Mouse (Mus musculus): ENCODE measurements around the gene Cnnm4. TPM values are rescaled to one million over a fixed set of nuclear protein-coding genes. Genes with fewer than 3 reads are reported as not detected.

Cnnm4 gene
- polyA plus RNA-seq, 1 experiment from 2014 or later = 14.1 TPM

DNA sequence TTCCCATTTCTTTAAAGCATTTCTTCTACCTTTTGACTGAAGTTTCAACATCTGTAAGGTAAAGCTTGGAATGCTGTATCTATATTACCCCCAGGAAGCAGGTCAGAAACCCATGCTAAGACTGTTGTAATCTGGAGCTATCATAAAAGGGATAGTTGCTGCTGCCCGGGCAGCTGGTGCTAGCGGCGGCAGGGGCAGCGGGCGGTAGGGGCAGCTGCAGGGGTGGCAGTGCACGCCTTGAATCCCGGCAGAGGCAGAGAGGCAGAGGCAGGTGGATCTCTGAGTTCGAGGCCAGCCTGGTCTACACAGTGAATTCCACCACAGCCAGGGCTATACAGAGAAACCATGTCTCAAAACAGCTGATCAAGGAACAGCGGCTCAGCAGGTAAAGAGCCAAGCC, 71.5 kb downstream of the Cnnm4 start:
- H3K27me3 ChIP-seq (ENCODE audit: control insufficient read depth, insufficient read depth, low read length) = no peaks in the 10 kb centered on the region
- H3K27ac ChIP-seq (ENCODE audit: low read length) = no peak overlapping the region
- 94% methylated on average over 9 of the region's 9 CpGs for WGBS
- peaks cover 23% of the 10 kb centered on the region for H3K36me3 ChIP-seq (ENCODE audit: control insufficient read depth, insufficient read depth, low read length)
- no peak overlapping the region for H3K4me3 ChIP-seq (ENCODE audit: low read depth, low read length)
- H3K9me3 ChIP-seq (ENCODE audit: control insufficient read depth, low read depth, low read length) = no peaks in the 10 kb centered on the region
- H3K4me1 ChIP-seq (ENCODE audit: control insufficient read depth, insufficient read depth, low read length) = peaks cover 15% of the 10 kb centered on the region; the same call in 1 of the 2 replicates
- no peak overlapping the region for H3K4me2 ChIP-seq (replicated peaks; ENCODE audit: low read depth, low read length)
- ATAC-seq (ENCODE audit: insufficient number of reproducible peaks, insufficient read depth, low FRiP score, low read depth) = no peak
- H3K9ac ChIP-seq (replicated peaks; ENCODE audit: low read depth, low read length) = no peak overlapping the region

DNA sequence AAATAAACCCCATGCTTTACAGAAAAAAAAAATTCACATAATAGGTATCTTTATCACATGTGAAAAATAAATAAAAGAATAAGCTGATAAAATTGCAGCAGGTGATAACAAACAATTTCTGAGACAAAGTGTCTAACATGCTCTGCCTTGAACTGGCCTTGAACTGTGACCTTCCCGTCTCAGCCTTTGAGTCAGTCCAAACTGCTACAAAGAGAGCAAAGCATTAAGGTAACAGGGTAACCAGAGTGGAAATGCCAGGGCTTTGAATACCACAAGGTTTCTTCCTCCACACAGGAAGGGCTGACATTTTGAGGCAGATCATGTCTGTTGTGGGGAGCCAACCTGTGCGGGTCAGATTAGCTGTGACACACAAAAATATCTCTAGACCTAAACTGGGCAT, 74.0 kb downstream of the Cnnm4 start:
- Histone ChIP-seq H3K4me3 (ENCODE audit: low read depth, low read length) (no peak overlapping the region), H3K36me3 (ENCODE audit: control insufficient read depth, insufficient read depth, low read length) (peaks cover 23% of the 10 kb centered on the region), H3K27ac (ENCODE audit: low read length) (no peak overlapping the region), H3K4me1 (ENCODE audit: control insufficient read depth, insufficient read depth, low read length) (peaks cover 33% of the 10 kb centered on the region; the same call in 1 of the 2 replicates), H3K9me3 (ENCODE audit: control insufficient read depth, low read depth, low read length) (no peaks in the 10 kb centered on the region), H3K4me2 (replicated peaks; ENCODE audit: low read depth, low read length) (no peak overlapping the region), H3K27me3 (ENCODE audit: control insufficient read depth, insufficient read depth, low read length) (no peaks in the 10 kb centered on the region), H3K9ac (replicated peaks; ENCODE audit: low read depth, low read length) (no peak overlapping the region)
- WGBS = 76% methylated on average over 2 of the region's 2 CpGs
- no peak for ATAC-seq (ENCODE audit: insufficient number of reproducible peaks, insufficient read depth, low FRiP score, low read depth)

DNA sequence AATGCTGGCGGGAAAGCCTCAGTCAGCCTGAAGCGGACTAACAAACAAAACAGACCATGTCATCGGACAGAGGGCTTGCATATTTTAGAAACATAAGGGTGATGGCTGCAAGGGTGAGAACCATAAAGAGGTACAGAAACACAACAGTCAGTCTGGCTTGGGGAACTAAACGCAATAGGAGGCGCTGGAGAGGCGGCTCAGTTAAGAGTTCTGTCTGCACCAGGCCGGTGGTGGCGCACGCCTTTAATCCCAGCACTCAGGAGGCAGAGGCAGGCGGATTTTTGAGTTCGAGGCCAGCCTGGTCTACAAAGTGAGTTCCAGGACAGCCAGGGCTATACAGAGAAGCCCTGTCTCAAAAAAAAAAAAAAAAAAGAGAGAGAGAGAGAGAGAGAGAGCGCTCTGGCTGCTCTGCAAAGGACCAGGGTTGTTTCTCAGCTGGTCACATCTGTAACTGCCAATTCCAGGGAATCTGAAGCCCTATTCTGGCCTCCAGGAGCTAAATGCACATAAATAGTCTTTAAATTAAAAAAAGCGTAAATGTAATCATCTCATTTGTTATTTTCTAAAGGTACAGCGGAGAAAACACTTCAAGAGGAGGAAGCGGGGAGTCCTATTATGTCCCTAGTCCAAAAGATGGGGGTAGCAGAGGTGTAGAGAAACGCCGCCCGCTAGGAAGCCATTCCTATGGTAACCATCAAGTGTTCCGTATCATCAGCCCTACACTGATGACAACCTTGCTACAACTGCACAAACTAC, 74.6 kb downstream of the Cnnm4 start:
- H3K27ac ChIP-seq (ENCODE audit: low read length) = no peak overlapping the region
- peak overlapping the region; percentile 62 for H3K4me3 ChIP-seq (ENCODE audit: low read depth, low read length)
- peaks cover 33% of the 10 kb centered on the region; the same call in 1 of the 2 replicates for H3K4me1 ChIP-seq (ENCODE audit: control insufficient read depth, insufficient read depth, low read length)

DNA sequence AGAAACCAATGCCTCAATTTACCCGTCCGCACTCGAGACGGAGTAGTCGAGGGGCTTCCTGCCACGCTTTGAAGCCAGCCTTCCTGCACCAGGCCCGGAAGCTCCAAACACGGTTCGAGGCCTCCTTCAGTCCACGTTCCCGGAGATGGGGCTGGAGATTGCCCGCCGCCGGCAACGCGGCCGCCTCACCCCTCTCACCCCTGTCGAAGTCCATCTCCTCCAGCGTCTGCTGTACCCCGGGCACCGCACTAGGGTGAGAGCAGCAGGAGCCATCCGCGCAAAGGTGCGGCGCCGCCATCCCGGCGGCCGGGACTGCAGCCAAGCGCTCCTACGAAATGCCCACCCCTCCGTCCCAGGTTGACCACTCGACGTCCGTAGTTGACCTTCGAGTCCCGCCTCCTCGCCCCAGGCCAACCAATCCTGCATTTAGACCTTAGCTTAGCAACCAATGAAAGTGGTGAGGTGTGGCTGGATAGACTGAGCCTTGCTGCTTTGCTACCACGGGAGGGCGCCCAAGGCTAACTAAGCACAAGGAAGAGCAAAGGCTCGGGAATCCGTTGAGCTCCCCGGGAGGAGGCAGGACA, 75.6 kb downstream of the Cnnm4 start, which contains the start of gene Ankrd39:
Ankrd39 (minus strand) TSS at position 558 of the 584 bp plus-strand sequence.
- under 1% methylated on average over 43 of the region's 43 CpGs for WGBS
- peaks cover 33% of the 10 kb centered on the region; the same call in 1 of the 2 replicates for H3K4me1 ChIP-seq (ENCODE audit: control insufficient read depth, insufficient read depth, low read length)
- peak; percentile 97 for ATAC-seq (ENCODE audit: insufficient number of reproducible peaks, insufficient read depth, low FRiP score, low read depth)

More for the DNA sequence above, 74.6 kb downstream of the Cnnm4 start:
- Histone ChIP-seq H3K9ac (replicated peaks; ENCODE audit: low read depth, low read length) (peak overlapping the region; percentile 43; the same call in 1 of the 2 replicates), H3K27me3 (ENCODE audit: control insufficient read depth, insufficient read depth, low read length) (no peaks in the 10 kb centered on the region), H3K4me2 (replicated peaks; ENCODE audit: low read depth, low read length) (peak overlapping the region; percentile 80), H3K9me3 (ENCODE audit: control insufficient read depth, low read depth, low read length) (no peaks in the 10 kb centered on the region), H3K36me3 (ENCODE audit: control insufficient read depth, insufficient read depth, low read length) (peaks cover 26% of the 10 kb centered on the region)
- ATAC-seq (ENCODE audit: insufficient number of reproducible peaks, insufficient read depth, low FRiP score, low read depth) = no peak
- WGBS = 65% methylated on average over 19 of the region's 19 CpGs

DNA sequence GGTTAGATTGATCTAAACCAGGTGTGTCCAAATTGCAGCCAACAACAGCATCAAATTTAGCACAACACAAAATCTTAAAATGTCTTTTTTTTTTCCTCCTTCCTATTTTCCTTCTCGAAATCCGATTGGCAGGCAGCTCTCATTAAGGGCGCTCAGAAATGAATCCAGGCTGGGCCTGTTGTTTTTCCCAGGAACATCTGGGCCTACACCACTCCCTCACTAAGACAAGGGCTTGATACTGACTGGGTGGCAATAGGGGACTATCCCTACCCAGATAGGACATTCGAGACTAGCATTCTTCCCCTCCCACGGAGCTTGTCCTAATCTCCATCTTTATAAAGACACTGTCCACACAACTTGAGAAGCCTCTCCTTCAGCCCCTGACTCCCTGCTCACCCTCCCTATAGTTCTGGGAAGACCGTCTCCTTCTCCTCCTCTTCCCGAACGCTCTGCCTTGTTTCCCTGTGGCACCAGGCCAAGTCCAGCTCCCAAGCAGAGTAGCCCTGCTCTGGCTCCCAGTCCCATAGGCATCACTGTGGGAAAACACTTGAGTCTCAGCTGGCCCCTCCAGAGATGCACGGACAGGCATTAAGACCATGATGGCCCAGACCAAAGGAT, 76.7 kb downstream of the Cnnm4 start:
- H3K4me1 ChIP-seq (ENCODE audit: control insufficient read depth, insufficient read depth, low read length) = peaks cover 33% of the 10 kb centered on the region; the same call in 1 of the 2 replicates
- H3K9ac ChIP-seq (replicated peaks; ENCODE audit: low read depth, low read length) = no peak overlapping the region
- H3K9me3 ChIP-seq (ENCODE audit: control insufficient read depth, low read depth, low read length) = no peaks in the 10 kb centered on the region
- H3K36me3 ChIP-seq (ENCODE audit: control insufficient read depth, insufficient read depth, low read length) = peaks cover 47% of the 10 kb centered on the region
- no peak overlapping the region for H3K4me2 ChIP-seq (replicated peaks; ENCODE audit: low read depth, low read length)
- no peak for ATAC-seq (ENCODE audit: insufficient number of reproducible peaks, insufficient read depth, low FRiP score, low read depth)
- H3K27me3 ChIP-seq (ENCODE audit: control insufficient read depth, insufficient read depth, low read length) = no peaks in the 10 kb centered on the region
- no peak overlapping the region for H3K4me3 ChIP-seq (ENCODE audit: low read depth, low read length)
- 36% methylated on average over 9 of the region's 9 CpGs for whole genome bisulfite sequencing
- peak overlapping the region; percentile 79; the same call in 1 of the 2 replicates for H3K27ac ChIP-seq (ENCODE audit: low read length)

More for the DNA sequence above, 75.6 kb downstream of the Cnnm4 start, which contains the start of gene Ankrd39:
- Histone ChIP-seq H3K9ac (replicated peaks; ENCODE audit: low read depth, low read length) (peak within 1 kb of the TSS; percentile 43; the same call in 1 of the 2 replicates), H3K36me3 (ENCODE audit: control insufficient read depth, insufficient read depth, low read length) (peaks cover 35% of the 10 kb centered on the region), H3K9me3 (ENCODE audit: control insufficient read depth, low read depth, low read length) (no peaks in the 10 kb centered on the region), H3K27me3 (ENCODE audit: control insufficient read depth, insufficient read depth, low read length) (no peaks in the 10 kb centered on the region), H3K4me2 (replicated peaks; ENCODE audit: low read depth, low read length) (peak within 1 kb of the TSS; percentile 80), H3K27ac (ENCODE audit: low read length) (peak within 1 kb of the TSS; percentile 79; the same call in 1 of the 2 replicates), H3K4me3 (ENCODE audit: low read depth, low read length) (peak within 1 kb of the TSS; percentile 62)

DNA sequence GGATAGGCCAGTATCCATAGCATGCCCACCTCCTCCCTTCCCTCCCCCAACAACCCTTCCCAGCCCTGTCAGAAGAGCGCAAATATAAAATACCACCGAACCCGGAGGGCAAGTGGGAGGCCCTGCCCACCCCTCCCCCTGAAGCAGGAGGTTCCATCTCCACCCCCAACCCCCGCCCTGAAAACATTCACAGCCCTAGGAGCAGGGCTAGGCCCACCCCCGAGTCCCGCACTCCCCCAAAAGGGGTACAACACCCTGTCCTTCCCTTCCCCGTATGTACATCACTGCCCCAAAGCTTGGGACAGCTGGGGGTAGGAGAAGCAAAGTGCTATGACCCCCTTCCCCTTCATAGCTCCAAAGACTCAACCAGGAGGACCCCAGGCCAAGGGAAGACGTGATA, 77.4 kb downstream of the Cnnm4 start:
- no peak overlapping the region for H3K4me2 ChIP-seq (replicated peaks; ENCODE audit: low read depth, low read length)
- H3K27ac ChIP-seq (ENCODE audit: low read length) = no peak overlapping the region
- H3K36me3 ChIP-seq (ENCODE audit: control insufficient read depth, insufficient read depth, low read length) = peaks cover 53% of the 10 kb centered on the region
- no peaks in the 10 kb centered on the region for H3K9me3 ChIP-seq (ENCODE audit: control insufficient read depth, low read depth, low read length)
- ATAC-seq (ENCODE audit: insufficient number of reproducible peaks, insufficient read depth, low FRiP score, low read depth) = no peak
- peaks cover 33% of the 10 kb centered on the region; the same call in 1 of the 2 replicates for H3K4me1 ChIP-seq (ENCODE audit: control insufficient read depth, insufficient read depth, low read length)
- WGBS = 38% methylated on average over 8 of the region's 8 CpGs
- H3K27me3 ChIP-seq (ENCODE audit: control insufficient read depth, insufficient read depth, low read length) = no peaks in the 10 kb centered on the region
- no peak overlapping the region for H3K9ac ChIP-seq (replicated peaks; ENCODE audit: low read depth, low read length)
- H3K4me3 ChIP-seq (ENCODE audit: low read depth, low read length) = no peak overlapping the region

DNA sequence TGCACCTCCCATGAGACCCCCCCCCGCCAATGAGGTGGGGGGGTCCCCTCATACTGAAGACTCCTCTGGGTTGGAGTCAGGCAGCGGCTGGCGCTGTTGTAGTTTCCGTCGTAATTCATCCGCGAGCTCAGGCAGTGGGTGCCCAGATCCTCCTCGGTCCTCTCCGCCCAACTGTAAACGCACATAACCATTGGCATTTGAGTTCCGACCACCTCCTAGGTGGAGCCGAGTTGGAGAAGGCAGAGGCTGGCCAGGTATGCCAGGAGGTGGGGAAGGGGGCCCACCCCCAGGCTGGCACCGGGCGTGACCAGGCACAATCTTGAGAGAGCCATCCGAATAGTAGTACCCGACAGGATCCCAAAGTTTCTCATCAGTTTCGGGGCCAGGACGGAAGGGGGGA, 78.1 kb downstream of the Cnnm4 start:
- Histone ChIP-seq H3K36me3 (ENCODE audit: control insufficient read depth, insufficient read depth, low read length) (peaks cover 61% of the 10 kb centered on the region), H3K9me3 (ENCODE audit: control insufficient read depth, low read depth, low read length) (no peaks in the 10 kb centered on the region), H3K9ac (replicated peaks; ENCODE audit: low read depth, low read length) (no peak overlapping the region), H3K4me3 (ENCODE audit: low read depth, low read length) (no peak overlapping the region), H3K27ac (ENCODE audit: low read length) (no peak overlapping the region), H3K4me1 (ENCODE audit: control insufficient read depth, insufficient read depth, low read length) (peaks cover 39% of the 10 kb centered on the region), H3K27me3 (ENCODE audit: control insufficient read depth, insufficient read depth, low read length) (no peaks in the 10 kb centered on the region), H3K4me2 (replicated peaks; ENCODE audit: low read depth, low read length) (no peak overlapping the region)
- ATAC-seq (ENCODE audit: insufficient number of reproducible peaks, insufficient read depth, low FRiP score, low read depth) = no peak
- WGBS = 71% methylated on average over 18 of the region's 18 CpGs

DNA sequence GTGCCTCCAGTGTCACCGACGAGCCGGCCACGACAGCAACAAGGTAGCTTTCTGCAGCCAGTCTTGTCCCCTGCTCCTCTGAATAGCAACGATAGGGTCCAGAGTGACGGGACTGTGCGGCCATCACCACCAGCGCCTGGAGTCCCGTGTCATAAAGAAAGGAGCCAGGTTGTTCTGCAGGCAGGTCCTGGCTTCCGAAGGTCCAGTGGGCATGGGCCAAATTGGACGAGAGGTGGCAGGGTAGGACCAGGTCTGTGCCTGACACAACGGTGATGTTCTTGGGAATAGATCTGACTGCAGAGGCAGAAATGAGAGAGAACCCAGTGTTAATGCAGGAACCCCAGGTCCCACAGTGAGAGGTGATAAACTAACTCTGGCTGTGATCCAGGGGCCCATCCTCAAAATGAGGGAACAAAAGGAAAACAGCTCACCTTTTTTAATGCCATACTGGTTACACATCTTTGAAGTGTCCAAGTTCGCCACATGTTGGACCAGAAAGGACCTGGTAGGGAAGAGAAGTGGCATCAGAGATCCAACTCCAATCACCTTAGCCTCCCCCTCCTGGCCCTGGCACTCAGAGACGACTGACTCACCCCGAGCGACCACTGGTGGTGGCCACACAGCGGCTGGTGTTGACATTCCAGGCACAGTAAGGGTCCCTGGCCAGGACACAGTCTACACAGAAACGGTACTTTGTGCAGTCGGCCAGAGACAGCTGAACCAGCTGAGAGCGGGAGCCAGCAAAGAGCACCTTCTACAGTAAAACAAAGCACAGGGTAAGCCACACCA, 78.8 kb downstream of the Cnnm4 start:
- no peaks in the 10 kb centered on the region for H3K27me3 ChIP-seq (ENCODE audit: control insufficient read depth, insufficient read depth, low read length)
- no peak overlapping the region for H3K9ac ChIP-seq (replicated peaks; ENCODE audit: low read depth, low read length)
- H3K4me3 ChIP-seq (ENCODE audit: low read depth, low read length) = no peak overlapping the region
- H3K4me1 ChIP-seq (ENCODE audit: control insufficient read depth, insufficient read depth, low read length) = peaks cover 47% of the 10 kb centered on the region
- no peaks in the 10 kb centered on the region for H3K9me3 ChIP-seq (ENCODE audit: control insufficient read depth, low read depth, low read length)
- no peak overlapping the region for H3K4me2 ChIP-seq (replicated peaks; ENCODE audit: low read depth, low read length)
- peaks cover 68% of the 10 kb centered on the region for H3K36me3 ChIP-seq (ENCODE audit: control insufficient read depth, insufficient read depth, low read length)
- 80% methylated on average over 20 of the region's 20 CpGs for WGBS
- no peak for ATAC-seq (ENCODE audit: insufficient number of reproducible peaks, insufficient read depth, low FRiP score, low read depth)
- H3K27ac ChIP-seq (ENCODE audit: low read length) = no peak overlapping the region
